In the genomic region with DNA sequence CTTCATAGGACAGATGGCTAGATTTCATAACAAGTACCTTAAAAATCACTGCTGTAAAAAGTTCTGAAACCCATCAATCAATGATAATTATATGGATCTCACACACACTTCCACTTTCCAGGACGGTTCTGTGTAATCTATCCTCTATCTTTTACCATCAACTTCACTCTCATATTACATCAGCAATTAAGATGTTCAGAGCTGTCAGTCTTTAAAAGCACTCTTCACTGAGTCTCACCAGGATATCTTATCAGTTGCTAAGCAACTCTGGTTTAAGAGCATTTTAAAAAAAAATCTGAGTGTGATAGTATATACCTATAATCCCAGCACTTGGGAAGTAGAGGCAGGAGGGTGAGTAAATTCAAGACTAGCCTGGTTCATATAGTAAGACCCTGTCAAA, we compare ENCODE assay signal across 16 mouse cellular contexts.
"Had no signal": no experiment of that assay in that cellular context is flagged by ENCODE, and none has a peak within 500 bp of the region (broad histone marks: within the 10 kb centered on the region; RNA-seq: fewer than 3 reads in every experiment).

No protein-coding gene starts in this region.

- H3K36me3 ChIP-seq: lung, embryonic 15.5 days; midbrain, embryonic 13.5 days; midbrain, embryonic 15.5 days; neural tube, embryonic 12.5 days; stomach, embryonic 15.5 days had no signal

- H3K4me2 ChIP-seq: lung, embryonic 15.5 days; midbrain, embryonic 13.5 days; midbrain, embryonic 15.5 days; neural tube, embryonic 12.5 days; stomach, embryonic 15.5 days had no signal

- DNase-seq: lung, adult 2 months; lung, postnatal 14 days; lung, postnatal 36 days; right cerebral cortex, postnatal 14 days; thymus, adult 2 months; thymus, postnatal 25 days; thymus, postnatal 4 days had no signal

- H3K4me1 ChIP-seq: lung, embryonic 15.5 days; megakaryocyte, embryonic 14.5 days; midbrain, embryonic 13.5 days; midbrain, embryonic 15.5 days; neural tube, embryonic 12.5 days; stomach, embryonic 15.5 days had no signal

- H3K4me3 ChIP-seq: lung, embryonic 15.5 days; megakaryocyte, embryonic 14.5 days; midbrain, embryonic 13.5 days; midbrain, embryonic 15.5 days; neural tube, embryonic 12.5 days; stomach, embryonic 15.5 days had no signal

- H3K27me3 ChIP-seq: lung, embryonic 15.5 days; megakaryocyte, embryonic 14.5 days; midbrain, embryonic 13.5 days; midbrain, embryonic 15.5 days; neural tube, embryonic 12.5 days; stomach, embryonic 15.5 days had no signal

- H3K9me3 ChIP-seq: lung, embryonic 15.5 days; megakaryocyte, embryonic 14.5 days; midbrain, embryonic 13.5 days; midbrain, embryonic 15.5 days; neural tube, embryonic 12.5 days; stomach, embryonic 15.5 days had no signal

- H3K9ac ChIP-seq: lung, embryonic 15.5 days; midbrain, embryonic 13.5 days; midbrain, embryonic 15.5 days; neural tube, embryonic 12.5 days; stomach, embryonic 15.5 days had no signal

- H3K27ac ChIP-seq: lung, embryonic 15.5 days; macrophage; midbrain, embryonic 13.5 days; midbrain, embryonic 15.5 days; neural tube, embryonic 12.5 days; stomach, embryonic 15.5 days; stomach, postnatal 0 days had no signal

- ATAC-seq: lung, postnatal 0 days; midbrain, embryonic 13.5 days; midbrain, embryonic 15.5 days had no signal
